Mouse (Mus musculus): Measurements from ENCODE around the gene Cdc37l1. TPM values are rescaled to one million over a fixed set of nuclear protein-coding genes. Genes with fewer than 3 reads are reported as not detected.
A peak's percentile ranks its signal among the peaks of the same experiment; 100 is the strongest.

The Cdc37l1 gene
- polyA plus RNA-seq, 1 experiment = 70.6 TPM

- TF ChIP-seq POLR2A (IDR thresholded peaks at IDR 0.05; ENCODE audit: low read depth, low read length) (no peak), CTCF (IDR thresholded peaks at IDR 0.05; ENCODE audit: borderline replicate concordance, insufficient read depth, low read length) (peak; percentile 43; the same call in 1 of the 2 replicates)
These were observed 29.5 kb downstream of the Cdc37l1 start for GRCm38 (mm10) chr19:29019647-29020046.

GRCm38 (mm10) chr19:29021754-29022345, 31.7 kb downstream of the Cdc37l1 start:
- Histone ChIP-seq H3K4me3 (ENCODE audit: insufficient read depth, low read length) (no peak overlapping the region), H3K4me1 (ENCODE audit: control insufficient read depth, insufficient read depth, low read length) (no peaks in the 10 kb centered on the region), H3K27ac (ENCODE audit: insufficient read depth, low read length) (no peak overlapping the region)
- TF ChIP-seq CTCF (IDR thresholded peaks at IDR 0.05; ENCODE audit: borderline replicate concordance, insufficient read depth, low read length) (no peak), POLR2A (IDR thresholded peaks at IDR 0.05; ENCODE audit: low read depth, low read length) (no peak)

More at GRCm38 (mm10) chr19:29019647-29020046, 29.5 kb downstream of the Cdc37l1 start:
- Histone ChIP-seq H3K4me3 (ENCODE audit: insufficient read depth, low read length) (no peak overlapping the region), H3K27ac (ENCODE audit: insufficient read depth, low read length) (no peak overlapping the region), H3K4me1 (ENCODE audit: control insufficient read depth, insufficient read depth, low read length) (no peaks in the 10 kb centered on the region)

GRCm38 (mm10) chr19:29024391-29024947, 34.3 kb downstream of the Cdc37l1 start:
- Histone ChIP-seq H3K4me1 (ENCODE audit: control insufficient read depth, insufficient read depth, low read length) (no peaks in the 10 kb centered on the region), H3K4me3 (ENCODE audit: insufficient read depth, low read length) (no peak overlapping the region), H3K27ac (ENCODE audit: insufficient read depth, low read length) (no peak overlapping the region)
- no peak for TF ChIP-seq CTCF (IDR thresholded peaks at IDR 0.05; ENCODE audit: borderline replicate concordance, insufficient read depth, low read length)
- TF ChIP-seq POLR2A (IDR thresholded peaks at IDR 0.05; ENCODE audit: low read depth, low read length) = no peak

GRCm38 (mm10) chr19:29031788-29032187, 41.6 kb downstream of the Cdc37l1 start:
- Histone ChIP-seq H3K27ac (ENCODE audit: insufficient read depth, low read length) (no peak overlapping the region), H3K4me1 (ENCODE audit: control insufficient read depth, insufficient read depth, low read length) (no peaks in the 10 kb centered on the region)
- TF ChIP-seq CTCF (IDR thresholded peaks at IDR 0.05; ENCODE audit: borderline replicate concordance, insufficient read depth, low read length) (no peak), POLR2A (IDR thresholded peaks at IDR 0.05; ENCODE audit: low read depth, low read length) (no peak)

GRCm38 (mm10) chr19:29032662-29033061, 42.5 kb downstream of the Cdc37l1 start:
- H3K4me1 ChIP-seq (ENCODE audit: control insufficient read depth, insufficient read depth, low read length) = no peaks in the 10 kb centered on the region
- no peak for TF ChIP-seq CTCF (IDR thresholded peaks at IDR 0.05; ENCODE audit: borderline replicate concordance, insufficient read depth, low read length)
- no peak for TF ChIP-seq POLR2A (IDR thresholded peaks at IDR 0.05; ENCODE audit: low read depth, low read length)
- H3K27ac ChIP-seq (ENCODE audit: insufficient read depth, low read length) = no peak overlapping the region
- no peak overlapping the region for H3K4me3 ChIP-seq (ENCODE audit: insufficient read depth, low read length)

More at GRCm38 (mm10) chr19:29031788-29032187, 41.6 kb downstream of the Cdc37l1 start:
- H3K4me3 ChIP-seq (ENCODE audit: insufficient read depth, low read length) = no peak overlapping the region

DNA sequence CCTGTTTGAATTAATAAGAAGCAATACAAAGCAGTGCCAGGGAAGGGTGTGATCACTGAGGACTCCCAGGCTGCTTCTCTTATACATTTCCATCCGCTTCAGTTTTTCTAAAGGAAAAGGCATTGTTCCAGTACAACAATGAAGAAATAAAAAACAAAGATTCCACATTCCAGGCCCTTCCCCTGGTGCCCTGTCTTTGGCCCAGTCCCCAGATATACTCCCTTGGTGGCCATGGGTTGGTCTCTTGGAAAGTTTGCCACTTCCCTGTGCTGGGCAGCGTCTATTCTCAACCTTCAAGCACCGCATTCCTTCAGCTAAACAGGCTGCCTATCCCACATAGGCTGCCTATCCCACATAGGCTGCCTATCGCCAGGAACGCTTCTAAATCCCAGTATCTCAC, 46.9 kb downstream of the Cdc37l1 start:
- Histone ChIP-seq H3K27ac (ENCODE audit: insufficient read depth, low read length) (no peak overlapping the region), H3K4me1 (ENCODE audit: control insufficient read depth, insufficient read depth, low read length) (0 out of 2 replicates have a peak, but pooled peaks cover 2% of the 10 kb centered on the region), H3K4me3 (ENCODE audit: insufficient read depth, low read length) (no peak overlapping the region)
- TF ChIP-seq POLR2A (IDR thresholded peaks at IDR 0.05; ENCODE audit: low read depth, low read length) (no peak), CTCF (IDR thresholded peaks at IDR 0.05; ENCODE audit: borderline replicate concordance, insufficient read depth, low read length) (no peak)

- Histone ChIP-seq H3K4me3 (ENCODE audit: insufficient read depth, low read length) (no peak overlapping the region), H3K27ac (ENCODE audit: insufficient read depth, low read length) (no peak overlapping the region), H3K4me1 (ENCODE audit: control insufficient read depth, insufficient read depth, low read length) (0 out of 2 replicates have a peak, but pooled peaks cover 2% of the 10 kb centered on the region)
- TF ChIP-seq POLR2A (IDR thresholded peaks at IDR 0.05; ENCODE audit: low read depth, low read length) (no peak), CTCF (IDR thresholded peaks at IDR 0.05; ENCODE audit: borderline replicate concordance, insufficient read depth, low read length) (no peak)
These were observed 47.4 kb downstream of the Cdc37l1 start for GRCm38 (mm10) chr19:29037541-29037940.

DNA sequence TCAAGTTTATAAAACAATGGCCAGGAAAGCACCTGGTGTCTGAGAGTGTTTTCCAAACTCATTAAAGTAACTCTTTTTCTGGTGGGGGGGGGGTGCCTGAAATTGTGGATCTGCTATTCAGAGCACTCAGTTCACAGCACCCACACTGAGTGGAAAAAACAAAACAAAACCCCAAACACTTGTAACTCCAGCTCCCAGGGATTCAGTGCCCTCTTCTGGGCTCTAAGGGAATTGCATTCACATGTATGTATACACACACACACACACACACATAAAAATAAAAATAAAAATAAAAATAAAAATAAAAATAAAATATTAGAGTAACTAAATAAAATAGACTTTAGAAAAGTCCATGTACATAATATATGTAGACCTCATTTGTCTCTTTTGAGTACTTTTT, 49.2 kb downstream of the Cdc37l1 start:
- no peak for TF ChIP-seq POLR2A (IDR thresholded peaks at IDR 0.05; ENCODE audit: low read depth, low read length)
- TF ChIP-seq CTCF (IDR thresholded peaks at IDR 0.05; ENCODE audit: borderline replicate concordance, insufficient read depth, low read length) = no peak
- H3K27ac ChIP-seq (ENCODE audit: insufficient read depth, low read length) = no peak overlapping the region
- H3K4me1 ChIP-seq (ENCODE audit: control insufficient read depth, insufficient read depth, low read length) = 0 out of 2 replicates have a peak, but pooled peaks cover 2% of the 10 kb centered on the region
- no peak overlapping the region for H3K4me3 ChIP-seq (ENCODE audit: insufficient read depth, low read length)

DNA sequence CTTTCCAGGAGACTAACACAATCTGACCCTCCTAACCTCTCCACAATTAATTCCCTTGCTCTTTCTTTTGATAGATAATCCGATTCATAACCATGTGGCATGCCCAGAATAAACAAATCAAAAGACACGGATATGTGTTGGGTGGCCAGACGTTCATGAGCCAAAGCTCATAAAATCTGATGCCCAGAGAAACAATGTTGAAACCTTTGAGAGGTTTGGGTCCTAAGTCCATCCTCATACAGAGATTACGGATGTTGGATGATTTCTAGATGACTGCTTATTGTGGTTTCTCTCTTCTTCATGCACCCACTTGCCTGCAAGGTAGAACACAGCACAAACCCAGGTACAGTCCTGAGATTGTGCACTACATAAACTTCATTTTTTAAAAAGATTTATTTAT, 50.1 kb downstream of the Cdc37l1 start:
- no peak for TF ChIP-seq POLR2A (IDR thresholded peaks at IDR 0.05; ENCODE audit: low read depth, low read length)
- TF ChIP-seq CTCF (IDR thresholded peaks at IDR 0.05; ENCODE audit: borderline replicate concordance, insufficient read depth, low read length) = no peak
- no peak overlapping the region for H3K27ac ChIP-seq (ENCODE audit: insufficient read depth, low read length)
- 0 out of 2 replicates have a peak, but pooled peaks cover 2% of the 10 kb centered on the region for H3K4me1 ChIP-seq (ENCODE audit: control insufficient read depth, insufficient read depth, low read length)
- no peak overlapping the region for H3K4me3 ChIP-seq (ENCODE audit: insufficient read depth, low read length)

GRCm38 (mm10) chr19:29042143-29042542, 52.0 kb downstream of the Cdc37l1 start:
- Histone ChIP-seq H3K4me1 (ENCODE audit: control insufficient read depth, insufficient read depth, low read length) (peaks cover 2% of the 10 kb centered on the region; the same call in 1 of the 2 replicates), H3K27ac (ENCODE audit: insufficient read depth, low read length) (no peak overlapping the region), H3K4me3 (ENCODE audit: insufficient read depth, low read length) (no peak overlapping the region)
- TF ChIP-seq POLR2A (IDR thresholded peaks at IDR 0.05; ENCODE audit: low read depth, low read length) (no peak), CTCF (IDR thresholded peaks at IDR 0.05; ENCODE audit: borderline replicate concordance, insufficient read depth, low read length) (no peak)

All from embryonic fibroblast, embryonic 13.5 days (primary cell).